Mouse (Mus musculus) lung, embryonic 16.5 days (tissue): ENCODE measurements at regions not wholly inside any gene's neighbourhood (a gene's known extent, or its start where the extent isn't known, plus 50 kb on each side); places are given as distances from the start of the nearest gene placed in this dataset.

Experiments
- ATAC-seq: fragments of 200-750 bp; cut with Nextera tagmentation; 2 replicates; pipeline ENCODE4 v1.8.0; 2017; ENCODE audit warnings: low read depth, mild to moderate bottlenecking, moderate library complexity
- H3K27ac ChIP-seq: fragments of 300-500 bp; sonication (generic); 2 replicates; pipeline ENCODE4 v1.5.1; 2014; ENCODE audit warnings: mild to moderate bottlenecking, control low read depth, low read length
- H3K27me3 ChIP-seq: fragments of 300-500 bp; sonication (generic); 2 replicates; pipeline ENCODE4 v1.6.1; 2014; ENCODE audit warnings: low read depth, low read length, mixed read lengths; ENCODE audit not compliant: control insufficient read depth, insufficient read depth
- H3K36me3 ChIP-seq: fragments of 300-500 bp; sonication (generic); 2 replicates; pipeline ENCODE4 v1.6.1; 2014; ENCODE audit warnings: low read length; ENCODE audit not compliant: control insufficient read depth, insufficient read depth
- H3K4me1 ChIP-seq: fragments of 300-500 bp; sonication (generic); replicated peaks from 2 replicates; pipeline ENCODE4 v1.6.1; 2014; ENCODE audit warnings: low read length, mixed read lengths; ENCODE audit not compliant: control insufficient read depth, insufficient read depth
- H3K4me2 ChIP-seq: fragments of 300-500 bp; sonication (generic); 2 replicates; pipeline ENCODE4 v1.6.1; 2014; ENCODE audit warnings: low read depth, low read length, control low read depth
- H3K4me3 ChIP-seq: fragments of 300-500 bp; sonication (generic); 2 replicates; pipeline ENCODE4 v1.5.1; 2014; ENCODE audit warnings: mild to moderate bottlenecking, low read length, control low read depth
- H3K9ac ChIP-seq: fragments of 300-500 bp; sonication (generic); 2 replicates; pipeline ENCODE4 v1.6.1; 2014; ENCODE audit warnings: low read length, control low read depth
- H3K9me3 ChIP-seq: fragments of 300-500 bp; sonication (generic); 2 replicates; pipeline ENCODE4 v1.6.1; 2016; ENCODE audit warnings: low read length; ENCODE audit not compliant: control insufficient read depth
- WGBS: fragments of 180-500 bp; shearing (Covaris S2); extraction: QIAGEN DNeasy Blood & Tissue Kit; methylation state at CpG from one replicate; pipeline ENCODE4 v1.1.7; 2014; 5-methylcytosine and 5-hydroxymethylcytosine counted together

DNA sequence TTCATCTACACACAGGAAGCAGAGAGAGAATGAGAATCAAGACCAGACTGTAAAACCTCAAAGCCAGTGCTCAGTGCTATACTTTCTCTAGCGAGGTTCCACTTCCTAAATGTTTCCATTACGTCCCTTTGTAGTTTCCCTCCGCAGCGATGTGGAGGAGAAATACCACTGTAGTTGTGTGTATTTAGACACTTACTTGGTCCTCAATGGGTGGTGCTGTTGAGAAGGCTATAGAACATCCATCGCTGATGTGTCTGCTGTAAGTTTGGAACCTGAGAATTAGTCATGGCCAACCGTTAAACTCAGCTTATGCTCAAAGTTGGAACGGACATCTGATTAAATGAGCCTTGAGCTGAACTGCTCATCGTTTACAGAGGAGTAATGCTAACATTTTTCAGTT is 170.7 kb upstream of the Lyplal1 start:
- no peaks in the 10 kb centered on the region for H3K27me3 ChIP-seq
- no peak overlapping the region for H3K4me2 ChIP-seq
- no peaks in the 10 kb centered on the region for H3K9me3 ChIP-seq
- no peak overlapping the region for H3K4me3 ChIP-seq
- no peak overlapping the region for H3K27ac ChIP-seq
- no peaks in the 10 kb centered on the region for H3K36me3 ChIP-seq
- H3K4me1 ChIP-seq: no peaks in the 10 kb centered on the region
- ATAC-seq: no peak
- no peak overlapping the region for H3K9ac ChIP-seq
- WGBS: 78% methylated on average over 8 of the region's 8 CpGs

DNA sequence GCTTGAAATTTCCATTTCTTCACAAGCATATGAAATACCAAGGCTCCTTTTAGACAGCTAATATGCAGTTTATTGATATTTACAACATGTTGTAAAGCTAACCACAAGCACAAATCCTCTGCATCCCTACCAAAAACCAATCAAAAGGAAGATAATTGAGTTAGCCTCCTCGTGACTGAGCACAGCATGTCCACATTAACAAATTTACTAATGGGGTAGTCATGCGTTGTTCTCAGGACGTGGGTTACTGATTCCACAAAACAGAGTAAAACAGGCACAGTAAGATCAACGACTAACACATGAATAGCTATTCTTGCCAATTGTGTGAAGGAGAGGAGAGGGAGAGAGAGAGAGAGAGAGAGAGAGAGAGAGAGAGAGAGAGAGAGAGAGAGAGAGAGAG is 169.3 kb upstream of the Lyplal1 start:
- Histone ChIP-seq H3K4me2 (no peak overlapping the region), H3K27me3 (no peaks in the 10 kb centered on the region), H3K36me3 (no peaks in the 10 kb centered on the region), H3K9ac (no peak overlapping the region), H3K4me1 (peaks cover 6% of the 10 kb centered on the region; the same call in 1 of the 2 replicates), H3K4me3 (no peak overlapping the region), H3K9me3 (no peaks in the 10 kb centered on the region), H3K27ac (no peak overlapping the region)
- no peak for ATAC-seq
- WGBS: 70% methylated on average over 4 of the region's 4 CpGs

DNA sequence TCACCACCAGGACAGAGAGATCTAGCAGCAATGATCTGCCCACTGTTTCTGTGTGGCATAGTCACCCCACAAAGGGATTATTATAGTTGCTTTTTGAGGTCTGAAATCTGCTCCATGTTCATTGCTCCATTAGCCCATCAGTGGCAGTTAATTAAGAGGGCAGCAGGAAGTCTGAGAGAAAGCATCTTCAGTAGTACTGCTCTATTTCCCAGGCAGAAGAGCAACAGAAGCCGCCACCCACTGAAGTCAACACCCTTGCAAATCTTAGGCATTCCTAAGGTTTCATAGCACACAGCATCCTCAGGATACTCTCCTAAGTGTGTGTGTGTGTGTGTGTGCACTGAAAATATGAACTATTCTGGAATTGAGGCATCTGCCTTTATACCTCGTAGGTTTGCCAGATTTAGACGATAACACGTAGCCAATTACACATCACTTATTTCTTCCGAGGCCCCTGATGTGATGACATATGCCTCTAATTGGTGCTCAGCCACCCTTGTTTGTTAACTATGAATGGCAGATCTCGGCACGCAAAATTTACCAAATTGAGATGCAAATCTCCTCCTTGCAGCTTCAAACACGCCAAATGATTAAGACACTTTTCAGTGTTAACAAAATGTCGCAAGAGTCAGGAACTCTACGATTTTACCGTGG is 161.0 kb upstream of the Lyplal1 start:
- Histone ChIP-seq H3K9ac (no peak overlapping the region), H3K9me3 (no peaks in the 10 kb centered on the region), H3K4me1 (peaks cover 6% of the 10 kb centered on the region; the same call in 1 of the 2 replicates), H3K27me3 (no peaks in the 10 kb centered on the region), H3K36me3 (no peaks in the 10 kb centered on the region), H3K4me3 (no peak overlapping the region), H3K4me2 (peak overlapping the region; percentile 33; the same call in 1 of the 2 replicates), H3K27ac (no peak overlapping the region)
- 55% methylated on average over 11 of the region's 11 CpGs for WGBS
- no peak for ATAC-seq

DNA sequence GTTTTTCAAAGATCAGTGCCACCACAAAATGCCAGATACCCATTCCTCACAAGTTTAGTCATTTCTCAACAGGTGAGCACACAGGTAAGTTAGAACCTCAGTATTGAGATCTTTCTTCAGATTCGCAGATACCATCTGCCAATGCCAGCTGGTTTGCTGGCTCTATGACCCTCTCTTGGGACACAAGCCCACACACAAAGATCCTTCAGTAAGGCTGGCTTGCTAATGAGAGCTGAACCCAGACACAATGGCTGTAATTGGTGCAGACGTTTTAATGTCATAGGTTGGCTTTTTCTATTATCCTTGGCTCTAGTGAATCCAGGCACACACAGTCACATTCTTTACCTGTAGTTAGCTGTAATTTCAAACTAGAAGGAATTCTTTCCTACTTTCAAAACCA is 154.3 kb upstream of the Lyplal1 start:
- Histone ChIP-seq H3K27me3 (no peaks in the 10 kb centered on the region), H3K9me3 (peaks cover 1% of the 10 kb centered on the region; the same call in 1 of the 2 replicates), H3K36me3 (no peaks in the 10 kb centered on the region), H3K4me1 (no peaks in the 10 kb centered on the region), H3K9ac (no peak overlapping the region), H3K4me3 (no peak overlapping the region), H3K4me2 (no peak overlapping the region), H3K27ac (no peak overlapping the region)
- 84% methylated on average over 2 of the region's 2 CpGs for WGBS
- no peak for ATAC-seq

DNA sequence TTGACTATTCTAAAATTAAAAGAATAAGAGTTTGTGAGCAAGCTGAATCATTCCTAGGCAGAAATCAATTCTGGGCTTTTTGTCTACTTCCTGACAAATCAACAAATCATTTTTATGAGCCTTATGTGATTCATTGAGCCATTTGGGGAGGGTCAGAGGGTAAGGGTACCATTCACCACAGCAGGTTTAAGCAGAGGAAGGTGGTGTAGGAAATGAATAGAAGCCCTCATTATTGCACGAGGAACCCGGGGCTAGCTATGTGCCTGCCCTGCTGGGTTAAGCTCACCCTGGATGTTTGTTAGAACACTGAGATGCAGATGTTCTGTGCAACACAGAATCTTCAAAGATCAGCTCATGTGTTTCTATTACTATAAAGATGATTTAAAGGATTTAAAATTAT is 150.2 kb upstream of the Lyplal1 start:
- H3K4me2 ChIP-seq: no peak overlapping the region
- no peak for ATAC-seq
- 75% methylated on average over 2 of the region's 2 CpGs for WGBS

DNA sequence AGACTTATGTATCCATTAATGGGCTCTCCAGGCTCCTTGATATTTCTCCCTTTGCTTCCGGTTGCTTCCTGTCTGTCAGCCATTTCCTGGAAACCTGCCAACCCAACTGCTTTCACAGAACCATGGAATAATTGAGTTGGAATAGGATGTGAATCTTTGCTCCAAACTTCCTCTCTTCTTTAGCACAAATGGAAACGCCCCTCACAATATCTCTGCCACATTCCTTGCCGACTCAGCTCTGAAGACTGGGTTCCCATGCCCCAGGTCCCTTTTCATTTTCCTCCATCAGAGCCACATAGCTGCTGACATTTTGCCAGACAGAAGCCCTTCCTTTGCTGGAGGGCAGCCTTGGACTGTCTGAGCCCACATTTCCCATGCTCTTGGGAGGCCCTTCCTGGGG is 147.5 kb upstream of the Lyplal1 start:
- peaks cover 3% of the 10 kb centered on the region; the same call in 1 of the 2 replicates for H3K9me3 ChIP-seq
- no peaks in the 10 kb centered on the region for H3K27me3 ChIP-seq
- peaks cover 34% of the 10 kb centered on the region for H3K4me1 ChIP-seq
- H3K36me3 ChIP-seq: no peaks in the 10 kb centered on the region
- 16% methylated on average over 3 of the region's 3 CpGs for WGBS
- ATAC-seq: peak; percentile 30
- peak overlapping the region; percentile 83 for H3K27ac ChIP-seq
- H3K9ac ChIP-seq: no peak overlapping the region
- H3K4me2 ChIP-seq: no peak overlapping the region
- H3K4me3 ChIP-seq: no peak overlapping the region

More for the DNA sequence above, 150.2 kb upstream of the Lyplal1 start:
- H3K9ac ChIP-seq: no peak overlapping the region
- peaks cover 13% of the 10 kb centered on the region for H3K4me1 ChIP-seq
- H3K9me3 ChIP-seq: peaks cover 3% of the 10 kb centered on the region; the same call in 1 of the 2 replicates
- H3K4me3 ChIP-seq: no peak overlapping the region
- no peak overlapping the region for H3K27ac ChIP-seq
- no peaks in the 10 kb centered on the region for H3K36me3 ChIP-seq
- no peaks in the 10 kb centered on the region for H3K27me3 ChIP-seq

DNA sequence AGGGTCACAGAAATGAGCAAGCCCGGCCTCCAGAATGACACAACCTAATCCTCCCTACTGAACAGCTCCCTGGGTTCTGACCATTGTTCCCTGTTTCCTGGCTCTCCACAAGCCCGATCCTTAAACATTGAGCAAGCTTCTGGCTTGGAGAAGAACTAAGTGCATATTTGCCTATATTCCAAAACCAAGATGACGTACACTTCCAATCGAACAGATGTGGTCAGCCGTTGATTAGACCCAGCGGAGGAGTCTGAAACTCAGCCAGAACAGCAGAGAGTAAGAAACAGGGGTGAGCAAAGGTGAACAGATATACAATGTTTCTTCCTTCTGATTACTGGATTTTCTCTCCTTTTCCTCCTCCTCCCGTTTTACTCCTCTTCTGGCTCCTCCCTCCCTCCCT is 146.8 kb upstream of the Lyplal1 start:
- WGBS: 26% methylated on average over 7 of the region's 7 CpGs
- peak; percentile 25; the same call in 1 of the 2 replicates for ATAC-seq
- peak overlapping the region; percentile 66 for H3K27ac ChIP-seq

DNA sequence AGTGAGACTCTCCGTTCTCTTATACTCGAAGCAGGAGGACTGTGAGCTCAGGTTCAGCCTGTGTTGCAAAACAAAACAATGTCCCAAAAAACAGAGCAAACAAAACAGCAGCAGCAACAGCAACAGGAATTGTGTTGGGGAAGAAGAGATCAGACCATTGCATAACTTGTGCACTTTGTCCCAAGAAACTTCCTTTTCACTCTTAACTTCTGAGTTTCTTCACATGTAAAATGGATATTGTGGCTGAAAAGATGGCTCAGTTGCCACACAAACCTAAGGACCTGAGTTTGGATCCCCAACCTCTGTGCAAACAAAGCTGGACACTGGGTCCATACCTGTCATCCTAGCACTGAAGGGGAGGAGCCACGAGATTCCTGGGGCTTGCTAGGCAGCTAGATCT is 146.1 kb upstream of the Lyplal1 start:
- ATAC-seq: no peak
- H3K9ac ChIP-seq: no peak overlapping the region
- H3K27ac ChIP-seq: peak overlapping the region; percentile 63
- H3K9me3 ChIP-seq: peaks cover 3% of the 10 kb centered on the region; the same call in 1 of the 2 replicates
- no peak overlapping the region for H3K4me2 ChIP-seq
- H3K36me3 ChIP-seq: no peaks in the 10 kb centered on the region
- no peaks in the 10 kb centered on the region for H3K27me3 ChIP-seq
- H3K4me3 ChIP-seq: no peak overlapping the region
- WGBS: 59% methylated on average over 3 of the region's 3 CpGs
- H3K4me1 ChIP-seq: peaks cover 34% of the 10 kb centered on the region

More for the DNA sequence above, 146.8 kb upstream of the Lyplal1 start:
- H3K4me3 ChIP-seq: no peak overlapping the region
- peaks cover 34% of the 10 kb centered on the region for H3K4me1 ChIP-seq
- H3K9ac ChIP-seq: no peak overlapping the region
- H3K27me3 ChIP-seq: no peaks in the 10 kb centered on the region
- peaks cover 3% of the 10 kb centered on the region; the same call in 1 of the 2 replicates for H3K9me3 ChIP-seq
- H3K36me3 ChIP-seq: no peaks in the 10 kb centered on the region
- no peak overlapping the region for H3K4me2 ChIP-seq

DNA sequence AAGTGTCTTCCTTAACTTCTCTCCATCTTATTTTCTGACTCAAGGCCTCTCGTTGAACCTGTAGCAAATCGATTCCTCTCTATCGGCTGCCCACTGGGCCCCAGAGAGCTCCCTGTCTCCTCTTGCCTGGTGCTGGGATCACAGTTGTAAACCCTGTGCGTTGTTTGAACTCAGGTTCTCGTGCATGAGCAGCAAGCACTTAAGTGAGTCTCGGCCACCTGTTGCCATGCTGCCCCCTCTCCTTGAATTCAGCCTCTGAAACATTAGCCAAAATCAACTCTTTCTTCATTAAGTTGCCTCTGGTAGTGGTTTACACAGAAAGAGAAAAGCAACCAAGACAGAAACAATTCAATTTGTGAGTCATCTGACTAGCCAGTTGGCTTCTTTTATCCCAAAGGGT is 144.9 kb upstream of the Lyplal1 start:
- ATAC-seq: no peak
- no peaks in the 10 kb centered on the region for H3K27me3 ChIP-seq
- peaks cover 34% of the 10 kb centered on the region for H3K4me1 ChIP-seq
- no peak overlapping the region for H3K4me3 ChIP-seq
- no peak overlapping the region for H3K9ac ChIP-seq
- WGBS: 50% methylated on average over 6 of the region's 6 CpGs
- no peaks in the 10 kb centered on the region for H3K36me3 ChIP-seq
- peaks cover 3% of the 10 kb centered on the region; the same call in 1 of the 2 replicates for H3K9me3 ChIP-seq
- H3K27ac ChIP-seq: peak overlapping the region; percentile 64
- no peak overlapping the region for H3K4me2 ChIP-seq
